Mouse (Mus musculus) thymus, postnatal 4 days (tissue): ENCODE measurements around the gene Phf19.

Experiments
- DNase-seq: peaks from one replicate; pipeline ENCODE4 v3.0.0; 2021

Phf19 gene

DNA sequence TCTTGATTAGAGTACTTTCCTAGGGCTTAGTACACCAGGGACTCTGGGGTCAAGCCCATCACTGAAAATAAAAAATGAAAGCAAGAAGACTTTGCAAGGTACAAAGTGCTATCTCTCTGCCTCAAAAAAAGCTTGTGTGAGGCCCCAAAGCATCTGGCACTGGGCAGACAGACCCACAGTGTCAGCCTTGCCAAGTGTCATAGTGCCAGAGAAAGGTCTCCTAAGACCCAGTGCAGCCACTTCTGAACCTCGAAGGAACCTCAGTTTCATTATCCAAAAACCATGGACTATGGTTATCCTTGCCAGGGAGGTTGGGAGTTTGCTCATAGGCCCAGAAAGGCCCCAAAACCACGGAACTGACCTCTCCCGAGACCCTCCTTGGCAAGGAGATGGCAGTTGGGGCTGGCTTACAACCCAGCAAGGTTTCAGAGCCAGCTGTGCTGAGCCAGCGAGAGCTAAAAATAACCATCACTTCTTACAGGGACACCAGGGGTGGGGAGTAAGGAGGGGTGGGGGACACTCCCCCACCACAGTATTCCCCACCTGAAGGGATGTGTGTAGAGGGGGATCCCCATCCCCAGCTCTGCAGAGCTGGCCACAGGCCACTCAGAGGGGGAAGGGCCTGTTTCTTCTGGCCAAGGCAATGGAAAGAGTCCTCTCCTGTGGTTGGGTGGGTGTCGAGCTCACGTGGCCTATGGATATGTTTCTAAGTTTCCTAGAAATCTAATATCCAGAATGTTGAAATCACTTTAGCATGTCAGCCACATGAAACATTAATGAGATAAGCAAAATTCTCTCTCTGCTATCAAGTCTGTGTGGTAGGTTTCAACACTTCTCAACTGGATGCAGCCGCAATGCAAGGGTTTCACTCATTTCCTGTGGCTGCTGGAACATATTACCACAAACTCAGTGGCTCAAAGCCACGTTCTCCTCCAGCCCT lies 24.7 kb upstream of the Phf19 start:
- DNase-seq: peak; percentile 58

DNA sequence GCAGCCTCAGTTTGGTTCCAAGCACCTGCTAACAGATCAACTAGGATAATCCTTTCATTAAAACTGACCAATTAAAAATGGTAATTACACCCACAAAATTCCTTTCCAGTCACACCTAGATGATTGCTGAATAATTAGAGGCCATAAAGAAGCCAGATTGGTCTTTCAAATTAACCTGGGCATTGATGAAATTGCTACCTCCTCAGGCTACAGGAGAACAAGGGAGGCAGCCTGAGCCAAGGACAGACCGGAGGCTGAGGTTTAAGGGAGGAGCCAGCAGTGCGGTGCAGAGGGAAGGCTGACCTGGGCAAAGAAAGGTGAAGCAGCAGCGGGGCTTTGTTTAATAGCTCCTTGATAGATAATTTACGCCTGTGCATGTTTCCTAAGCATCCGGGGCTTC lies 23.6 kb upstream of the Phf19 start:
- DNase-seq: peak; percentile 40

DNA sequence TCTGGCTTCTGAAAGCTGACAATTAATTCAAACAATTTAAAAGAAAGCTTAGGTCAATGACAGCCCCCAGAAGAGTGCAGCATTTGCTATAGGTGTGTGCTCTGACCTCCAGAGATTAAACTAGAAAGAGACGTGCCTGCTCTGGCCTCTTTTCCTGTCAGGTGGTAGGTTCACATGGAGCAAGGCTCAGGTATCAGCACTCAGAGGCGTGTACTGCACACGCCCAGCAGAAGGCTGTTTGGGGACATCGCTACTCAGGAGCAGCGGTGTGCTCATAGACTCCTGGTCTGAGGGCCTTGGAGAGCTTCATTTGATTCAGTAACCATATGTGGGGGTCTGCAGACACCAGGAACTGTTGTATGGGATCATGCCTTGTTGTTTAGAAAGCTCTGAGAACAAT lies 13.5 kb upstream of the Phf19 start:
- DNase-seq: peak; percentile 16

DNA sequence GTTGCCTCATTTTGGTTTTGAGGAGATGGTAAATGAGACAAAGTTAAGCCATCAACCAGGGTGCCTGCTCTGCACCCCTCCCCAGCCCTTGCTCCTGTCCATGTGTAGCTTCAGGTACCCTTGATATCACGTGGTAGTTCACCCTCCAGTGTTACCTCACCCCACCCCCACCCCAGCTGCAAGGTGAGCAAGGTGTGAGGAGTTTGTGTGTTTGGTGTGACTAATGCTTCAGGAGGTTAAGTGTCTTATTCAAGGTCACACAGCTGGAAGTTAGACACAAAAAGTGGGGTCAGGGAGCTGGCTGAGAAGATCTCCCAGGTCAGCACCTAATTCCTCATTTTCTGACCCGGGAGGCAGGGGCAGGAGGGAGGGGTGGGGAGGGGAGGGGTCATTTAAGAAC lies 8.9 kb upstream of the Phf19 start:
- no peak for DNase-seq

DNA sequence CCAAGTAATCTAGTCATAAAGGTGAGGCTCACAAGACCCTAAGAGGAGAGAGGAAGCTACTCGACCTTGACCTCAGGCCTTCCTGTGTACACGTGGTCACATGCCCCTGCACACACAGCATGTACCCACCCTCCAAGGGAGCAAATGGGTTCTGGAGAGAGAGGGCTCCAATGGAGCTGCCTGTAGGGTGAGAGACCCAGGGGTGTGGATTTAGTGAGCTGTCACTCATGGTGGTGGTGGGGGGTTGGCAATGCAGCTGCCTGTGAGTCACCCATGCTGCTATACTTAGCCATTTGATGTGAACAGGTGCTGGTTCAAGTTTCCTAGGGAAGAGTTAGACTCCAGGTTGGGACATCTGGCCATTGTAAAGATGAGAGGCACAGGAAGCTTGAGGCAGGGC lies 6.3 kb upstream of the Phf19 start:
- peak; percentile 66 for DNase-seq

DNA sequence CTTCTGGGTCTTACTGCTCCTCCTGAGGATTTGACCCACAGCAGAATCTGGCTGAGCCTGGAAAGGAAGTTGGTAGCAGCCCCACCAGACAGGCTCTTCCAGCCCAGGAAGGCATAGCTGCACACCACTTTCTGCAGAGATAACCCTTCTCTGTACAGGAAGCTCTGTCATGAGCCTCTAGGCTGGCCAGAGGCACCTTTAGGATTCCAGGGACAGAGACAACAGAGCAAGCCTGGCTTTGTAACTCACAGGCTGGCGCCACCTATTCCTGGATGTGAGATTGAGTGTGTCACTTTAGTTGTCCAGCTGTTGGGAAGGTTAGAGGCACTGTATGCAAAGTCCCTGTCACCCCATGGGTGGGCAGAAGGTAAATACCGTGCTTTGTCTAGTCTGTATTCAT lies 1.3 kb upstream of the Phf19 start:
- DNase-seq: peak; percentile 49

DNA sequence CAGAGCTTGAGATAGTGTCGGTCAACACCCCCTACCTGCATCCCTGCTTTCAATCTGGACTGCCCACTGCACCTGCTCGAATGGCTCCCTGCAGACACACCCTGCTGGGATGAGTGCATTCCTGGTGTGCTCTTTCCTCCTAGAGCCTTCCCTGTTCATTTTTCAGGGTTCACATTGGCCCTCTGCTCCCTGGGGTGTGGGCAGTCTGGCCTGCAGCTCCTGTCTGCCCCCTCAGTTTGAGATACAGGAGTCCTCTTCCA lies 927 bp upstream of the Phf19 start:
- DNase-seq: no peak

DNA sequence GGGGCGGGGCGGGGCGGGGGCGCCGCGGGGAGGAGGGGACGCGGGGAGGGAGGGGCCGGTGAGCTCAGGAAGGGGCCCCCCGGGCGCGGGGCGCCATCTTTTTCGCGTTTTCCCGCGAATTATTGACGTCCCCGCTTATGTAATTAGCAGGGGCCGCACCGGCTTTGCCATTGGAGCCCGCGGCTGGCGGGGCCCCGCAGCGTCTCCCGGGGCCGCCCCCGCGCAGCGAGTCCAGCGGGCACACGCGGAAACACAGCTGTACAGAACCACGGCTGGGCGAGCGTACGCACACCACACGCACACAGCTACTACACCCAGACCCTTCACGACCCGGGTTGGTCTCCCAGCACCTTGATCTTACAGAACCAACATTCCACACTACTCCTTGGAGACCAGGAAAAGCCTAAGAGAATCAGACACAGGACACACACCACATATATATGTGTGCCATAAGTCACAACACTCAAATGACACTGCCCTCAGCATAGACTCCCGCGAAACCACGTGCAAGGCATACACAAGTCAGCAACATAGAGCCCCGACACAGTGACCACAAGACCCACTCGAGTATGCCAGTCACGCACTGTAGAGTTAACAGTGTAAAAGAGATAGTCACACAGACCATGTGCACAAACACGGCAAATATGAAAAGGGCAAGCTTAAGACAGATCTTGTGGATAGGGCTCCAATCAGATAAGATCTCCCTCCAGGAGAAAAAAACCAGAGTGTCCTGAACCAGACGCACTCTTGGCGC lies 420 bp upstream of the Phf19 start:
- peak; percentile 74 for DNase-seq

DNA sequence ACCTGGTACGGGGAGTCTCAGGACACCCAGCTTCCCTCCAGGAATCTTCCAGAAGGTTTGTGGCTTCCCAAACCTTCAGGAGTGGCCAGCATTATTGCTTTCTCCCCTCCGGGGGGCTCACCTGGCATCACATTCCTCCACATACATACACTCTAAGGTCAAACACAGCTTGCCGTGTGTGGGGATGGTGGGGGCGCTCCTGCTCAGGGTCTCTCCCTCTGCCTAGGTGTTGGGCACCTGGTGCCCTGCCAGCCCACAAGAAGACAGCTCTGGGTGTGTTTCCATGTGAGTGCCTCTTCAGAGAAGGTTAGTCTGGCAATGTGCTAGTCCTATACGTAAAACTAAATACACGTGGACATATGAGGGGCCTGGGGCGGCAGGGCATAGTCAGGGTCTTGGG lies 1.2 kb downstream of the Phf19 start:
- DNase-seq: peak; percentile 73

DNA sequence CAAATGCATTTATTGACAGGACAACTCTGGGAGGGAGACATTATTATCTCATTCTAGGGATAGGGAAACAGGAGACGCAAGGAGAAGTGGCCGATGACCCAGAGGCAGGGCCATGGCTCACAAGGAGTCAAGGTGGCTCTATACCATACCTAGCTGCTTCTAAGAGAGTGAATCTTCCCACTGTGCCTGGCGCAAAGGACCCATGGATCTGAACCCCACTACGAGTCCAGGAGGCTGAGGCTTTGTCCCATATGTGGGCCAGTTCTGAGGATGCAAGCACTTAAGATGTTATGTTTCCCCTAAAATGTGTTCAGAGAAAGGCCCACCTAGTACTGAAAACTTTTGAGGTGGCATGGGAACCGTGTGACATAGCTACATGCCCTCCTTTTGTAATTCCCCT lies 2.0 kb downstream of the Phf19 start:
- DNase-seq: no peak

DNA sequence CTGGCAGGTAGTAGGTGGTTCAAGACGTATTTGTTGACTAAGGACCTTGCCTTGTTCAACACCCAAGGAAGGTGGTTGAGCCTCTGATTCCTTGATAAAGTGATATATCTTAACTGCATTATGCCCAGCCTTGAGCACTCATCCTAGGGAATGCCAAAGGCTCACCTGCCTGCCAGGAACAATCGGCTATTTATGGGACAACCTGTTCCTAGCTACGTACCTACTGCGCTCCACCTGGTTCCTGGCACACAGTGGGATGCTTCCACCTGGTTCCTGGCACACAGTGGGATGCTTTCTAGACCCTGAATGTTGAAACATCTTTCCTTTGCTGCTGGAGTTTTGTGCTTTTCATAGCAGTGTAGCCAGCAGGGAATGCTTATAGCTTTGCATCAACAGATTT lies 4.1 kb downstream of the Phf19 start:
- DNase-seq: no peak

DNA sequence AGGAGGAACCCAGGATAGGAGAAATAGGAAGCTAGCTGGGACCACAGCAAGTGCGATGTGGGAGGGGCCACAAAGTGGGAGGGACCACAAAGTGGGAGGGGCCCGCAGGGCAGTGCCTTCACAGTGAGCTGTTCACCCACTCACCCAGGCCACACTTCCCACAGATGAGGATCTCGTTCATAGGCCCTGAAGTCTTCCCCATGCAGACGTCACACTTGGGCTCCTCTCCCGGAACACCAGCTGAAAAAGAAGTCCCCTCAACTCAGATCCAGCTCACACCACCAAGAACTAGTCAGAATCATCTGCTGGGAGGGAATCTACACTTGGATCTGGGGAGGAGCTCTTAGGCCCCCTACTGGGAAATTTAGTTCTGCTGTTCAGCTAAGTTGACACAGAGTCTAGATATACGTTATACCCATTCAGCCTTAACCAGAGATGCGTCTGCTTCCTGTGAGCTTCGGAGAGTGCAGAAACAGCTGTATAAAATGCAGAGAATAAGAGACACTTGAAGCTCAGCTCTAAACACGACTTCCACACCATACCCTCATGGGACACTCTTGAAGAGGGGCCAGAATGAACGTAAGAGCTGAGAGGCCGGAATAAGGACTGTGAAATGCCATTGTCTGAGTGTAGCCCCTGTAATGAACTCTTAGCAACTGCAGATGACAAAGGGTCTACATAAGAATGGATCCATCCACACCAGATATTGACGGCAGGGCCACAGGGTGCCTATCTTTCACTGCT lies 6.8 kb downstream of the Phf19 start:
- peak; percentile 73 for DNase-seq

DNA sequence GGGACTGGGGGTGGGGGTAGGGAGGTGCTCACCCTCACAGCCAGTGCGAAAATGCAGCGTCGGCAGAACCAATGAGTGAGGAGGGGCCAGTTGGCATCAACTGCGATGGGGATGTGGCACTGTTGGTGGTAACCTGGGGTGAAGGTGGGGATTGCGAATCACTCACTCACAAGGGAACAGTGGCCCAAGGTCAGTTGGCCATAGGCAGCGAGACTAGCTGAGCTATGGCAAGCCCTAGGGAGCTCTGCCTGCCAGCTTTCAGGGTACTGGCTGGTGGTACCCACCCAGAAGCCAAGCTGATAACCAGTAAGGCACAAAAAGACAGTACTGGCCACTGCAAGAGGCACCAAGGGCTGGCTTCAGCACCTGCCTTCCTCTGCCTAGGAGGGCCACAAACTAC lies 7.4 kb downstream of the Phf19 start:
- DNase-seq: peak; percentile 23

DNA sequence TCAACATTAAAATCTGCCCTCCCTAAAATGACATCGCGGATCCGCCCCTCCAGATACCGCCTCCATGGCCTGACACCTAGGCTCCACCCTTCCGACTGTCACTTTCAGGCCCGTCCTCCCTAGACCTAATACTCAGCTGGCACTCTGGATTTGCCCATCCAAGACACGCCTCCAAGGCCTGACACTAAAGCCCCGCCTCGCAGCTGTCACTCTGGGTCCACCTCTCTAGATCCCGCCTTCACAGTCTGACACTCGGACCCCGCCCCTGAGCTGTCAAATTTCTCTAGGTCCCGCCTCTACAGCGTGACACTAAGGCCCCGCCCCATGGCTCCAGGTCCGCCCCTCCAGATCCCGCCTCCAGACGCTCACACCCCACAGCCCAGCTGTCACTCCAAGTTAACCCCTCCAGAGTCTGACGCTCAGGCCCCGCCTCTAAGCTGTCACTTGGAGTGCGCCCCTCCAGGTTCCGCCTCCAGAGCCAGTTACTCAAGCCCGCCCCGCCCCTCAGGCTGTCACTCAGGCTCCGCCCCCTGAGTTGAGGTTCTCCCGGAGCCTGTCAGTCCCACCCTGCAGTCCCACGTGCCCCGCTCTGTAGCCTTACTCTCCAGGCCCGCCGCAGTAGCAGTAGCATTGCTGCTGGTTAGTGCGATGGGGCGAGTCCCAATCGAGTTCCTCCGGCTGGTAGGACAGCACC lies 8.8 kb downstream of the Phf19 start:
- DNase-seq: peak; percentile 99

DNA sequence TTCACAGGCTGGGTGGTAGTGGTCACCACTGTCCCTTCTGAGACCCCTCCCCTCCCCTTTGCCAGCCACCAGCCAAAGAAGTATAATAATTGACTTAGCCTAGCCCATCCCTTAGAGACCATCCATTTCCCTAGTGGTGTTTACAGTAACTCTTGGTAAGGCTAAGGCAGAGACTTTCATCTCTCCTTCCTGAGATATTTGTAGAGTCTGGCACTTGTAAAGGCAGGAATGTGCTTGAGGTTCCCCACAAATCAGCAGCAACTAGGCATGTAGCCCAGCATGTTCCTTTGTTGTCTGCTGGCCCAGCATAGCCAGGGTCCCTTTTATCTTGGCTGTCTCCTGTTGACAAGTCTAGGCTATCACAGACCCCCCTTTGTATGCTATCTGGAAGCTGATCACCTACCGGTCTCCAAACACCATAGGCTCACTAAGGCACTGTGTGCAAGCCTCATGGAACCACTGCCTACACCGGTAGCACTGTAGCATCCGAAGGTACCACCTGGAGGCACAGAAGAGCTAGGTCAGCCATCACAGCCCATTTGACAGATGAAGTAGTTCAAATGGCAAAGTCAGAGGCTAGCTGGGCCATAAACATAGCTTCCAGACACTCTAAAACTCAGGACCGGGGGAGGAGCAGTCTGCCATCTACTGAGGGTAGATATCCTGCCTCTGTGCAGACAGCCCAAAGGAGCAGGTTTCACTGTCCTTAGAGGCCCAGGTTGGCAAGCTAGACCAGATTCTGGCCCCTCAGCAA lies 10.0 kb downstream of the Phf19 start:
- DNase-seq: peak; percentile 12

DNA sequence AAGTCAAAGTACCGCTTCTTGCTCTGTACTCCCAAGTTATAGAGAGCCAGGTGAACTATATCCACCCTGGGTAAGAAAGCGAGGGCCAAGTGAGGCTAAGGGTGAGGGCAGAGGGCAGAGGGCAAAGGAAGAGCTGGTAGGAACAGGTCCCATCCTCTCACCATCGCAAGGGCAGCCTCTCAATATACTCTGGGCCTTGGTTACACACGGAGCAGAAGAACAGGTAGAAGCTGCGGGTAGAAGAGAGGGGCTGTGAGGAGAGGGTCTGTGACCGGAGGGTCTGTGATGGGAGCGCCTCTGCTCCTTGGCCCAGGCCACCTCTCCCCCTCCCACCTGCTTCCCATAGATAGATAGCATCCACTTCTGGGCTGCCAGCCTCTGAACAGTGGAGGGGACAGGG lies 10.6 kb downstream of the Phf19 start:
- DNase-seq: no peak

DNA sequence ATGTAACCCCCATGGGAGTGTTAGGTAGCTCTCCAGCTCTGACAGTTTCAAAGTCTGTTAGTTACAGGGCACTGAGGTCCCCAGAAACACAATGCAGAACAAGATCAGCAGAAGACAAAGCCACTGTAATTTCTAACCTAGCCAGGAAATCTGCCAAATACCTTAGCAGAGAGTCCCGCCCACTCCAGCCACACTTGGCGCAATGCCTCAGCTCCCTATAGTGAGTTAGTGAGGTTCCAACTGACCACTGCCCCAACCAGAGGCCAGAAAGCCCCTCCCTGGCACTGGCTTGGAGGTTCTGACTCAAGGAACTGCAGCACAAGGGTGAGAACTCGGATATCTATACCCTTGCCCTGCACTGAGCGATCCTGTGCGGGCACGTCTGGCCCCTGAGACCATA lies 11.1 kb downstream of the Phf19 start:
- no peak for DNase-seq

DNA sequence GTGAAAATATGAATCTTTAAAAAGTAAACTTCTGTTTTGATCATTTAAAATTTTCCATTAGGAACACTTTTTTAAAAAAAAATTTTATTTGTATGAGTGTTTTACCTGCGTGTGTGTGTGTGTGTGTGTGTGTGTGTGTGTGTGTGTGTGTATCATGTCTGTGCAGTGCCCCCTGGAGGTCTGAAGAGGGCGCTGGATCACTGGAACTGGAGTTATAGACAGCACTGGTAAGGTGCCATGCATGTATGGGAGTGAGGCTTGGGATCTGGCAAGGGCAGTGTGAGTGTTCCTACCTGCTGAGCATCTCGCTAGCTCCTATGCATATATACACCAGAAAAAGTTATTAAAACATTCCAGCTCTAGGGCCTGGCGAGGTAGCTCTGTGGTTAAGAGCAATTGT lies 12.1 kb downstream of the Phf19 start:
- no peak for DNase-seq

DNA sequence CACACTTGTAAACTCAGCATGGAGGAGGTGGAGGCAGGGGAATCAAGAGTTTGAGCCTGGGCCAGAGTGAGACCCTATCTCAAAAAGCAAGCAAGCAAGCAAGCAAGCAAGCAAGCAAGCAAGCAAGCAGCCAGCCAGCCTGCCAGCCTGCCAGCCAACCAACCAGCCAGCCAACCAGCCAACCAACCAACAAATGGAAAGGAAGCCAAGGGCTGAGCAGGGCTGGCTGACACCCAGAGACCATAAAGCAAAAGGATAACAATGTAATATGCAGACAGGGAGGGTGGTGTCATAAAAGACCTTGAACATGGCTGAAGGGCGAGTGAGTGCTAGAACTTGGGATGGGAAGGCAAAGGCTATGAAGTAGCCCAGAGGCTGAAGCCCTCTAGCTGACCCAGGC lies 13.4 kb downstream of the Phf19 start:
- DNase-seq: no peak

DNA sequence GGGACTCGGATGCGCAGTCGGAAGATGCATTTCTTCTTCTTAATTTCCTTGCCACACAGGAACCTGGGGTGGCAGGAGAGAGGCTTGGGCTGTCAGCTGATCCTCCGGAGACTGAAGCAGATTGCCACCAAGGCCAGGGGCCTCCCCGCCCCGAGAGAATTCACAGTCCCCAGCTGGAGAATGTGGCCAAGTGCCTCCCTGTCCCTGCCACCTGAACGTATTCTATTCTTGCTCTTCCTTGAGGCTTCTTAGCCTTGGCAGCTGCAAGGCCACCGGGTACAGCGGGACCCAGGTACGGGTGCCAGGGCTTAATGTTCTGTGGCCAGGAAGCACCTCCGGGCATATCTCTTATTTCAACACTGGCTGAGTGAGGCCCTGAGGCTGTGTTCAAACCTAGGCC lies 14.1 kb downstream of the Phf19 start:
- DNase-seq: no peak

DNA sequence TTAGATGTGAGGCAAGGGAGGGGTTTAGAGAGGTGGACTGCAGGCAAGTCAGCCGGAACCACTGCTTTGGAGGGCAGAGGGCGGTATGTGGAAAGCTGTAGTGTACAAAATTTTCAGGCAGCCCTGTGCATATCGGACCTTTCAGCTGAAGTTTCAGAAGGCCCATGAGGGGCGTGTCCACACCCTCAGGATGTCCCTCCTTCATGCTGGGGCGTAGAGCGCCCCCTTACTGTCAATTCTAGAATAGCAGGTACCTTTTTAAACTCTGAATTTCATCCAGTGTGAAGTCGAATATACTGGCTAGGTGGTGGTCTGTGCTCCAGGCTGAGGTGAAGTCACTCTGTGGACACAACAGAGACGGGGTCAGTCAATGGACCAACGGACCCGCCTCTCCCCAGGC lies 16.0 kb downstream of the Phf19 start:
- peak; percentile 56 for DNase-seq

DNA sequence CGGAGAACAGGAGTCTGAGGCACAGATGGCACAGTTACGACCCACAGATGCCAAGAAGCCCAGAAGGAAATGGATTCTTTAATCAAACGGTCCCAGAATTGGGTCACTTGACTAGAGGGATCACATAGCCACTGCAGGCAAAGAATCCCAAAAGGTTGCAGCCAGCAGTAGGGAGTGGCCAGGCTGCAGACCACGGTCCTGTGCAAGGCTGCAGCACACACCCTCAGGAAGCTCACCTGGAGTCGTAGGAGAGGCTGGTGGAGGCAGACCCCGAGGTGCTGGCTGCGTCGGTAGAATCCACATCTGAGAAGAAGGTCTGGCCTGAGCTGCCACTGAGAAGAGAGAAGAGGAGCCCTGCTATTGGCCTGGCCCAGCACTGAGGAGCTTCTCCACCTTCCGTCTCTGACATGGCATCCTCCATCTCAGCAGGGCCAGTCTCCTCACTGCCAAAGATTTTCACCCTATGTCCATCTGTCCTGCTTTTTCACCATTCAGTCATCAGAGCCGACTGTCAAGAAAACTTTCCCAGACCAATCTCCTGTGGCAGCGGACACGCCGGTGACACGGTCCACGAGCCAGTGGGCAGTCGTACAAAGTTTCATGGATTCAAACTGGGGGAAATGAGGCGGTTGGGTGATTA lies 16.9 kb downstream of the Phf19 start:
- no peak for DNase-seq
